Mouse (Mus musculus) embryonic fibroblast, embryonic 13.5 days (primary cell): ENCODE data around the gene Gapdh.

Experiments used
- CTCF ChIP-seq: IDR thresholded peaks from 2 replicates; pipeline ENCODE4 v1.5.1; 2011; ENCODE audit warnings: mild to moderate bottlenecking, control low read depth, low read length, moderate library complexity, borderline replicate concordance; ENCODE audit not compliant: insufficient read depth
- POLR2A ChIP-seq: IDR thresholded peaks from 2 replicates; pipeline ENCODE4 v1.6.1; 2011; ENCODE audit warnings: low read depth, mild to moderate bottlenecking, control low read depth, low read length, moderate library complexity

DNA sequence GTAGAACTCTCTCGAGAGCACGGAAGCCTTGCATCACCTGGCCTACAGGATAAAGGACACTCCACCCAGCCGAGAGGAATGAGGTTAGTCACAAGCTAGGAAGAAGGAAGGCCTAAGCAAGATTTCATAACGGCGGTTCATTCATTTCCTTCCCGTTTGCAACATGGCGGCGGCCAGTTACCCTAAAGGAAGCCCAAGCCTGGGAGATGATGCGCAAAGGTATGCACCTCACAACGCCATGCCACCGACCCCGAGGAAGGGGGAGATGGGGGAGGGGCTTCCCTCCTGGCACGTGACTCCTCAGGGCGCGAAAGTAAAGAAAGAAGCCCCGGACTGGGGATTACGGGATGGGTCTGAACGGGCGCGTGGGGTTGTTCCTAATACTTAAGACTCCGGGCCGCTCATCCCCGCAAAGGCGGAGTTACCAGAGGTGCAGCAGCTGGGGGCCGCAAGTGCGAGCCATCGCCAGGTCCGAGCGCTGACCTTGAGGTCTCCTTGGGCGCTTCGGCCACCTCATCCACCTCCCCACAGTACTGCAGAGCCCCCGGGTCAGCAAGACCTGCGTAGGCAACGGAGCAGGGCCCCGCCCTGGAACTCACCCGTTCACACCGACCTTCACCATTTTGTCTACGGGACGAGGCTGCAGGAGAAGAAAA, 1.5 kb downstream of the Gapdh start:
- TF ChIP-seq CTCF (no peak), POLR2A (peak; percentile 56)
